Mouse (Mus musculus) E14TG2a.4 (cell line): ENCODE results near the gene Btbd35f16.
"Not testable (repeated sequence)": the region's sequence is repeated elsewhere in the genome, so short reads cannot be mapped to it uniquely, and the experiment has no call there.

Source experiments
- H3K27me3 ChIP-seq: 2 replicates; pipeline ENCODE4 v1.6.1; 2014; ENCODE audit warnings: low read length, control low read depth; ENCODE audit not compliant: insufficient read depth
- H3K36me3 ChIP-seq: 2 replicates; pipeline ENCODE4 v1.6.1; 2014; ENCODE audit warnings: low read length, control low read depth; ENCODE audit not compliant: insufficient read depth
- H3K4me1 ChIP-seq: replicated peaks from 2 replicates; pipeline ENCODE4 v1.6.1; 2014; ENCODE audit warnings: low read depth, low read length, control low read depth
- H3K4me3 ChIP-seq: replicated peaks from 2 replicates; pipeline ENCODE4 v1.5.1; 2014; ENCODE audit warnings: mild to moderate bottlenecking, low read length
- H3K9me3 ChIP-seq: 2 replicates; pipeline ENCODE4 v1.6.1; 2014; ENCODE audit warnings: low read length, control low read depth

Gene Btbd35f16

DNA sequence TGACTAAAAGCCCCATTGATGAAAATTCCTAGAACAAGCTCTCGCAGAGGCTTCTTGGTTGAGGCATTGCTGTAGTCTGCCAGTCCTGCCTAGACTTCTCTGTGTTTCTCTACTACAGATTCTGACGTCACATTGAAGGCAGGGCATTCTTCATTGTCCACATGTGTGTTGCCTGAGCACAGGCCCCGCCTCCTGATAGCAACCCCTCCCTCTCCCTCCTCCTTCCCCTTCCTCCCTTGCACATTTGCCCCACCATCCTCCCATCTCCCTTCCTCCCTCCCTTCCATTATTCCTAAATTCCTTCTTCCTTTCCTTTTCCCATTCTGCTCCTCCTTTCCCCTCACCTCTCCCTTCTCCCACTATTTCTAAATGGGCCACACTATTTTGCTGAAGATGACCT lies at the start of gene Btbd35f16:
Gene Btbd35f16 (minus strand): TSS at position 101 of the 400 bp plus-strand sequence.
- not testable (repeated sequence) for H3K36me3 ChIP-seq, H3K27me3 ChIP-seq, H3K9me3 ChIP-seq, H3K4me1 ChIP-seq, H3K4me3 ChIP-seq
